Mouse (Mus musculus): ENCODE measurements at regions not wholly inside any gene's neighbourhood (a gene's known extent, or its start where the extent isn't known, plus 50 kb on each side); places are given as distances from the start of the nearest gene placed in this dataset.

DNA sequence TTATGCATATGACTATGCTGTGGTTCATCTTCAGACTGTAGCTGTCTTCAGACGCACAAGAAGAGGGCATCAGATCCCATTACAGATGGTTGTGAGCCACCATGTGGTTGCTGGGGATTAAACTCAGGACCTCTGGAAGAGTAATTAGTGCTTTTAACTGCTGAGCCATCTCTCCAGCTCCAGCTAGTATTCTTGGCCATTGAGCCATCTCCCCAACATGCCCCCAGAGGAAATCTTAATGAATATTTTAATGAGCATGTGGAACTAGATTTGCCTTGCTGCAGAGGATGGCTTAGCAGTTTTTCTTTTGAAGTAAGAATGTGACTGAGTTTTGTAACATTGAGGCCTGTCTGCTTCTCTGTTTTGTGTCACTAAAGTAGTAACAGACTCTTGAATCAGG, 54.4 kb upstream of the Dlx2 start:
- no peak for TF ChIP-seq CTCF (IDR thresholded peaks at IDR 0.05; ENCODE audit: control insufficient read depth, insufficient read depth, low read length)
- TF ChIP-seq POLR2A (IDR thresholded peaks at IDR 0.05; ENCODE audit: borderline replicate concordance, control insufficient read depth, low read depth, low read length): no peak
